Mouse (Mus musculus): ENCODE results near the gene Abcc1.

DNA sequence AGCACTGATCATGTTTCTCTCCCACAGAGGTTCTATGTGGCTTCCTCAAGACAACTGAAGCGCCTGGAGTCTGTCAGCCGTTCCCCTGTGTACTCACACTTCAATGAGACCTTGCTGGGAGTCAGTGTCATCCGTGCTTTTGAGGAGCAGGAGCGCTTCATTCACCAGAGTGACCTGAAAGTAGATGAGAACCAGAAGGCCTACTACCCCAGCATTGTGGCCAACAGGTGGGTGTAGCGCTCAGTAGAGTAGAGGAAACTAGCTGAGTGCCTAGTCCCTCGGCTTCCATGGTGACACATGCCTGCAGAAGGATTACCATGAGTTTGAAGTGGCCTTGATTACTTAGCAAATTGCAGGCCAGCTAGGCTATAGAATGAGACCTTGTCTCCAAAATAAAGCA, 103.7 kb downstream of the Abcc1 start:
- no peak for TF ChIP-seq POLR2A (IDR thresholded peaks at IDR 0.05; ENCODE audit: insufficient read depth, low read depth, low read length)
- no peak for TF ChIP-seq CTCF (IDR thresholded peaks at IDR 0.05; ENCODE audit: insufficient read depth, low read depth, low read length)
